Mouse (Mus musculus) spleen, adult 12 weeks (tissue): ENCODE data around the gene Rbfox2.
"Not testable (repeated sequence)": the region's sequence is repeated elsewhere in the genome, so short reads cannot be mapped to it uniquely, and the experiment has no call there.

Experiments
- DNase-seq: peaks from one replicate; pipeline ENCODE4 v3.0.0; 2022; ENCODE audit warnings: low spot score

Rbfox2 gene

DNA sequence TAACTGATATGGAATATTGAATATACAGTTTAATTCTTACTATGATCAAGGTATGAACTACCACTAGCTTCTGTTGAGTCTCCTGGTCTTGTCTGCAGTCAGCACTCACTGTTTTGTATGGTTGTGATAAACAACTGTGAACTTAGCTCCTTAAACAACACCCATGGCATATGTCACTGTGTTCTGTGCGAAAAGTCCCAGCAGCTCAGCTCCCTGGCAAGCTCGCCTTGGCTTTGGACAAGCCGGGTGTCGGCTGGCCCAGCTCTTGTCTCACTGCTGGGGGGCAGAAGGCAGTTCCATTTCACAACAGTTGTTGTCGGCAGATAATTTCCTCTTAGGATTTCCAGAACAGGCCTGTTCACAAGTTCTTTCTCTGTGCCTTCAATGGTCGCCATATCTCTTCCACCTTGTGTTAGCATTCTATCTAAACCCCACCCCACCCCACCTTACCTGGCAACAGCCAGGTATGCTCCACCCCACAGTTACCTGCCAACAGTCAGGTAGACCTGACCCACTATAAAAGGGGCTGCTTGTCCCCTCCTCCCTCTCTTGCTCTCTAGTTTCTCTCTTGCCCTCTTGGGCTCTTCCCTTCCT, 241.4 kb downstream of the Rbfox2 start:
- DNase-seq = no peak

DNA sequence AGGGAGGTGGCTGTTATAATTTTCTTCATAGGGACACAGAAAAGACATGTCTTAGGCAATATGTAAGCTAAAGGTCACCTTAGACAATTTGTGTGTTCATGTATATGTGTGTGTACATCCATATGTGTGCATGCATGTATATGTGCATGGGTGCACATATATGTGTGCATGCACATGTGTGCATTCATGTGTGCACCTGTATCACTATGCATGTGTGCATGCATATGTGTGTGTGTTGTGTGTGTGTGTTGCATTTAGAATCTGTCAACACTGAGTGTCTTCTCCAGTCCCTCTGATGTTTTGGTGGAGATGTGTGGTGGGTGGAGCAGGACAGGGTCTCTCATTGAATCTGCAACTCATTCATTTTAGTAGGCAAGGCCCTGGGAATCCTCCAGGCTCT, 244.1 kb downstream of the Rbfox2 start:
- DNase-seq = no peak

DNA sequence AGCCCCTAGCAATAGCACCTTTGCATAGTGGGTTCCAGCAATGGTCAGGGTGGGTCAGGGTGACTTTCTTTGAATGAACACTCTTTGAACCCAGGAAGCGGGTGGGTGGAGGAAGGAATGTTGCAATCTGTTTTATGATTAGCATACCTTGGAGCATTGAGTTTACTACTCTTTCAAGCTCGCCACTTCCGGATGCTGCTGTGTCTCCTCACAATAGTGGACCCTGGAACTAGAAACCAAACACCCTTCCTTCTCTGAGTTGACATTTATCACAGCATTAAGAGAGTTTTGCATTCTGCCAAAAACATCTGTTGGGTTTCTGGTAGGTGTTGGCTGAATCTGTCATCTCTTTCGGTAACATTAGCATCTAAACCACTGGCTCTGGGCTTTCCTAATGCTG, 247.4 kb downstream of the Rbfox2 start:
- not testable (repeated sequence) for DNase-seq

GRCm38 (mm10) chr15:77058566-77058965, 248.2 kb downstream of the Rbfox2 start:
- DNase-seq = no peak

DNA sequence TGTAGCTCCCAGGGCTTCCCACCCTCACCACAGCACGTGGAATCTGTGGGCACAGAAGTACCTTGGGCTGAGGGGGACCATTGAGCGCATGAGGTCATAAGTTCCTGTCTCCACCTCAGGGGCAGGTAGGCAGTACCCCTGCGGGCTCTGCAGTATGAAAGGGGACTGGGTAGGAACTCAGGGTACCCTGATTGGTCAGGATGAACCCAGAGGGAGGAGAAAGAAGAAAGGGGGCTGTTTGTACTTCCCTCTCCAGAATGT, 250.1 kb downstream of the Rbfox2 start:
- no peak for DNase-seq

DNA sequence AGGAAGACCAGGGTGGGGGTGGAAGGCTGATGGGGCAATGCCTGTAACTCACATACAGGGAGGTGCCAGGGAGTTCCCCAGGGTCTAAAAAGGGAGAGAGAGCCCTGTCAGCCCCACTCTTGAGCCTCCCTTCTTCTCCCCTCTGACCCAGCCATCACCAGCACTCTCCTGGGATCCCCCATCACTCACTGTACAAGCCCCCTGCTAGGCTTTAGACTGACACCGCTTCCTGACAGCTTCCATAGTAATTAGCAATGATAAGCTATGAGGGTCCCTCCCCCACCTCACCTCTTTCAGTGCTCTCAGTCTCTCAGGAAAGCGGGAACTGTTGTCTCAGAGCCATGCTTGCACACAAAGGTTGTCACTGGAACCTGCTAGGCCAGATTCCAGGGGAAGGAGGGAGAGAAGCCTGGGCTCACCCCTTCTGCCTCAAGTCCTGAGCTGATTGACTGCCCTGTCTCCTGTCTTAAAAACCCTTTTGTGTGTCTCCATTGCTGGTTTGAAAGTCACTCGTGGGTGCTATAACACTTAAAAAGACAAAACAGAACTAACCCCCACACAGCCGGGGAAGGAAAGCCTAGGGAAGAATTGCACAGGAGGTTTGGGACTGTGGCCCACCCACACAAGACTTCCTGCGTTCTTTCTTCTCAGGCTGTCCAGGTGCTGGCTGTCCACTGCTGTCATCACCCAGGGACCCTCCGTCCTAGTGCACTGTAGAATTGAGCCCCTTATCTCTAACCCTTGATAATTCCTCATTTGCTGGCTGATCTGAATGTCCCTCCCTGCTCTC, 250.6 kb downstream of the Rbfox2 start:
- DNase-seq = no peak

- no peak for DNase-seq
Measured at GRCm38 (mm10) chr15:77054611-77055175, 252.1 kb downstream of the Rbfox2 start.

DNA sequence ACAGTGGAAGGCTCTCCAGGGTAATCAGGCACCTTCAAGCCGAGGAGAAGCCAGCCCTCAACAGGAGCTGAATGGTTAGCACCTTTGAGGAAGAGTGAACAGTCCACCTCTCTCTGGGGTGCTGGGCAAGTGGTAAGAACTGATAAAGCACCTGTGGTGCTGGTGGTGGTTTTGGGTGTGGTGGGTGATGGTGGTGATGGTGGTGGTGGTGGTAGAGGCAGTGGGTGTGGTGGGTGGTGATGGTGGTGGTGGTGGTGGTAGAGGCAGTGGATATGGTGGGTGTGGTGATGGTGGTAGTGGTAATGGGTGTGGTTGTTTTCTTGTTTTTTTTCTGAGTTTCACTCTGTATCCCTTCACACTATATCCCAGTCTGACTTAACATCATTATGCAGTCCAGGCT, 253.8 kb downstream of the Rbfox2 start:
- no peak for DNase-seq

DNA sequence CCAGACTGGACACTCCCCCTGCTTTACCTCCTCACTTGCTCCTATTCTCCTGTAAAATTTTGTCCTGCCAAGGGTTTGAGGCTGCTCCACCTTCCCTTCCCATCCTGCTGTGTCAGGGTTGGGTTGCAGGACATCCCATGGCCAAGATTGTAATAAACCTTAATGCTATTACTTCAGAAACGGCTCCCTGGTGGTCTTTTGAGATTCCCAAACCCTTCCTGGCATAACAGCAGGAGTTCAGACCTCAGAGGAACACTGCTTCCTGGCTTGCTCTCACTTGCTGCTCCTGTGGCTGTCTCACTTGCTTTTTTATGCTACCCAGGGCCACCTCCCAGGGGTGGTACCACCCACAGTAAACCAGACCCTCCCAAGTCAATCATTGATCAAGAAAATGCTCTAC, 254.6 kb downstream of the Rbfox2 start:
- no peak for DNase-seq

DNA sequence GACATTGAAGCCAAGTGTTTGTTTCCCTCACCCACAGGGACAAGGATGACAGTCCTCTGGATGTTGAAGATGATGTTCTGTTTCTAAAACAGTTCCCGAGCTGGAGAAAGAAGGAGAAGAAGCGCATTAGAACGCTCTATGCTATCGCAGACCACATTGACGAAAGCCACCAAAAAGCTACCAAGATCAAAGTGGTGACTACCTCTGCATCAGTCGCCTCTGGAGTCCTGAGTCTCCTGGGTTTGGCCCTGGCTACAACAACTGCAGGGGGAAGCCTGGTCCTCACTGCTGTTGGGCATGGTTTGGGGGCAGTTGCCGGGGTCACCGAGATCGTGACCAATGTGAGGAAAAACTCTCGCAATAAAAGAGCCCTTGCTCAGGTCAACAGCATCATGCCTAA, 256.2 kb downstream of the Rbfox2 start, which contains the start of gene Mb:
Mb (minus strand) TSS at position 101 of the 400 bp plus-strand sequence.
- DNase-seq = no peak

DNA sequence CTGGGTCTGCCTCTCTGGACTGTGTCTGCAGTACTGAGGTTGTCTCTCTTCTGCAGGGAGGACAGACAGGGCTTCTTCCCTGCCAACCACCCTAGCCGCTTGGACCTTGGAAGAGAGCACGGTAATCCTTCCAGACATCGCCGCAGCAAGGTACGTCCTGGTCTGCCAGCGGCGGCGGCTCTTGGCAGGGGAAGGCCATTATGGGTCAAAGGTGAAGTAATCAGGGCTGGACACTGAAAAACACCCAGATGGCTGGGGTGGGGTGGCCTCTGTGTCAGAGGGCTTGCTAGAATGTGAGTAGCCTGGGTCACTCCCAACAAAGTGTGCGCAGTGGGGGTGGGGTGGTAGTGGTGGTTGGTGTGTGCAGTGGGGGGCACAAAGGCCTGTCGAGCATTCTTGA, 261.2 kb downstream of the Rbfox2 start:
- no peak for DNase-seq

DNA sequence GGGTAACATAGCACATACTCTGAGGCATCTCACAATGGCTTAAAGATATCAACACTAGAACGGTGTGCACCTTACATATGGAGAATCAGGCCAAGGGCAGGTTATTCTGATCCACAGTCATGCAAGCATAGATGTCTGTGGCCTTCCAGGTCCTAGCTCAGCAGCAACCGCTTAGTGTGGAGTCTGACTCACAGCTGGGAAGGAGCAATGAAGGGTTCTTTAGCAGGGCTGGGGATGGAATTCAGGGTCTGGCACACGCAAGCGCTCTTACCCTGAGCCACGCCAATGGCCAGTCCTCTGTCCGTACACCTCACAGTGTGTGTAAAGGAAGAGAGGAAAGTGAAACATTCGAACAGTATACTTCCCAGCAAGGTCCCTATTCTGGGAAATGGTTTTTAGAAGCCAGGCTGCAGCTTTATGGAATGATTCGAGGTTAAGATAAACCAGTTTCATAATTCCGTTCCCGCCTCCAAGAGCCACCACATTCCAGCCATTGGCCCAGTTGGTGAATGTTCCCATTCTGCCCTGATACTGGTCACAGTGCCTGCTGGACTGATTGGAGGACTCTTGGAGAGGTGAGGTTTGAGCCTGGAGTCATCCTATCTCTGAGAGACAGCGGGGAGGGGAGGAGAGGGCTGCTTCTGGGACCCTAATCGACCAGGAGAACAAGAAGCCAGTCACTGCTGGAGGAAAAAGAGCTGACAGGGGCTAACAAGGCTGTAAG, 262.0 kb downstream of the Rbfox2 start, which contains the start of gene Apol6:
Apol6 (plus strand) TSS at position 133 of the 724 bp plus-strand sequence.
- DNase-seq = no peak

GRCm38 (mm10) chr15:77040784-77041183, 266.0 kb downstream of the Rbfox2 start:
- DNase-seq = no peak

DNA sequence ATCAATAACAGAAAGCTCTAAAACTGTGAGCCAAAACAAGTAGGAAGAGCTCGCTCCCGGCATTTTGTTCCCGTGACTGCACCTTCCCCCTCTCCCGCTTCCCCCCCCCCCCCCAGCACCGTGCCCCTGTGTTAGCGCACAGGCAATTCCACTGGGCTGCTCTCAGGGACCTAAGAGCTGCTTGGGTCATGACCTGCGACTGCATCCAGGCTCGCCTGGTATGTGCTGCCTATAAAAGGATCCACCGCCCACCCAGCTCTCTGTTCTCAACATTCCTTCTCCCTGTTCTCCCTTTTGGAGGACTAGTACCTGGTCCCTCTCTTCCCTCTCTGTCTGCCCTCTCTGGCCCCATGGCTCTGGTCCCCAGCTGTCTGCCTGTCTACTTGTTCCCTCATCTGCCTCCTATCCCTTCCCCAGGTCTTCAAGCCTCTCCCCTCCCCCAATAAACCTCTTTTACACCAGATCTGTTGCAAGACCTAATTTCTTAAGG, 267.5 kb downstream of the Rbfox2 start:
- no peak for DNase-seq

DNA sequence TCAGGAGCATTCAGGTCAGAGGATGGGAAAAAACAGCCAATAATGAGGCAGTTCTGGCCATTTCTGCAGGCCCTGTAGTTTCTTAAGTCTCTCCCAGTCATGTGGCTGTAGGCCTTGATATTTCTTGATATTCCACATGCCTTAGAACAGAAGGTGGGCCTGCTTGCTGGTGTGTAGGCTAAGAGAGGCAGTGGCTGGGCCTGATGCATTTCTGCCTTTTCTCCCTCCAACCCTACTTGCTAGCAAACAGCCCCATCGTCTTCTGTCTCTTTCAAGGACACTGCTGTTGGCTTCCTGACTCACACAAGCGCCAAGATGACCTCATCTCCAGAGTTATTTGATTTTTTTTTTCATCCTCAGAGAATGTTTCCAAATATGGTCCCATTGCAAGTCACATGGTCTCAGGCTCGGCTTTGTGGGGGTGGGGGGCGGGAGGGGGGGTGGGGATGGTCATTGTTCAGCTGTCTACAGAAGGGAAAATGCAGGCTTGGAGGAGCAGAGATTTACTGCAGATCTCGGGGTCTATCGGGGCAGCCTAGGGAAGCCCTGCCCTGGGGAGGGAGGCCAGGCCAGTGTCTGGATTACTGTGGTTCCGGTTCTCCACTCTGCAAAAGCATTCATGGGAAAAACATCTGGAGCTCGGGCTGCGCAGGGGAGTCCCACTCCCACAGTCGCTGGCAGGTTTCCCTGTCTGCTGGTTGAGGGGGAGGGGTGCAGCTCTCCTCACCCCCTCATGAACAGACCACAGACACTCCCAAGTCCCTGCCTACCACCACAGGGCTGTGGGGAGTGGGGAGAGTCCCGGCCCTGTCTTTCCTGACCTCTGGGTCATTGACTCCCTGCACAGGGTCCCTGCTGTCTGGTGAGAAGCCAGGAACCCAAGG, 269.3 kb downstream of the Rbfox2 start:
- DNase-seq = no peak

- DNase-seq = no peak
Measured at GRCm38 (mm10) chr15:77036989-77037277, 269.9 kb downstream of the Rbfox2 start.

DNA sequence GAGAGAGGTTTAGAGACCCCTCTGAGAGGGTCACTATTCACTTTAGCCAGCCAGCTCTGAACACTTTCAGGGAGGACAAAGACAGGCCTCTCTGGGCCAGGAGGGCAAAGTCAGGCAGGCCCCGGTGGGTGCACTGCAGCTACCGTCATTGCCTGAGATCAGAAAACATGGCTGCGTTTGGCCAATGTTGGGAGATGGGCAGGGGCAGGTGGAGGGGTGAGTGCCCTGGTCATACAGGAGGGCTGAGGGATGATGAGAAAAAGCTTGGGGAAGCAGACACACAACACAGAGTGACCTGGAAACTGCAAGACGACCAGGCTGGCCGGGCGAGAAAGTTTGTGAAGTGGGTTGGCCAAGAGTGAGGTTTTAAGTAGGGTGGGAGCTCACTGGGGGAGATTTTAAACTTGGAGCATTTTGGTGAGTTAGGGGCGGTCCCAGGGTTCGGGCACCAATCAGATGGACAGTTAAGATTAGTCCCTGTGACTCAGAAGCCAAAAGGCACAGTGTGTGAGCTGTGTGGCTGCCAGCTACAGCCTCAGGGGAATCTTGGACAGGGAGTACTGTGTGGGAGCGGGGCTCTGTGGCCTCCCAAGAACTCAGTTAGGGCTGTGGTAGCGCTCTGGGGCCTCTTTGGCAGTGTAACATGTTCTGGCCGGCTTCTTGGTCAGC, 270.4 kb downstream of the Rbfox2 start:
- no peak for DNase-seq

- no peak for DNase-seq
Measured at GRCm38 (mm10) chr15:77035643-77036042, 271.2 kb downstream of the Rbfox2 start.

DNA sequence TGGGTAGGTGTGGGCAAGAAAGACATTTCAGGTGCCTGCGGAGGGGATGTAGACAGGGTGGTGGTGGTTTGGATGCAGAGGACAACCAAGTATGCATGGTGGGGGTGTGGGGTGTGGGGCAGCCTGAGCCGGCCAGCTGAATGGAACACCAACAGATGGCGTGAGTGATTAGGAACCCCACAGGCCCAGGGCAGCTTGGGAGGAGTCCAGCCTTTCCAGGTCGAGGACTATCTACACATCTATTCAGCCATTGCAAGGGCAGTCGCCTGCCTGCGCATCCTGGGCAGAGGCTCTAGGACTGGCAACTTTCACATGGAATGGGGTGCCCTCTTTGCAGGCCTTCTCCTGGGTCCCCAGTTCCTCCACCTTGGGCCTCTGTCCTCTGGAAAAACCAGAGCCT, 272.3 kb downstream of the Rbfox2 start:
- no peak for DNase-seq

- DNase-seq = no peak
Measured at GRCm38 (mm10) chr15:77031271-77031670, 275.5 kb downstream of the Rbfox2 start.

DNA sequence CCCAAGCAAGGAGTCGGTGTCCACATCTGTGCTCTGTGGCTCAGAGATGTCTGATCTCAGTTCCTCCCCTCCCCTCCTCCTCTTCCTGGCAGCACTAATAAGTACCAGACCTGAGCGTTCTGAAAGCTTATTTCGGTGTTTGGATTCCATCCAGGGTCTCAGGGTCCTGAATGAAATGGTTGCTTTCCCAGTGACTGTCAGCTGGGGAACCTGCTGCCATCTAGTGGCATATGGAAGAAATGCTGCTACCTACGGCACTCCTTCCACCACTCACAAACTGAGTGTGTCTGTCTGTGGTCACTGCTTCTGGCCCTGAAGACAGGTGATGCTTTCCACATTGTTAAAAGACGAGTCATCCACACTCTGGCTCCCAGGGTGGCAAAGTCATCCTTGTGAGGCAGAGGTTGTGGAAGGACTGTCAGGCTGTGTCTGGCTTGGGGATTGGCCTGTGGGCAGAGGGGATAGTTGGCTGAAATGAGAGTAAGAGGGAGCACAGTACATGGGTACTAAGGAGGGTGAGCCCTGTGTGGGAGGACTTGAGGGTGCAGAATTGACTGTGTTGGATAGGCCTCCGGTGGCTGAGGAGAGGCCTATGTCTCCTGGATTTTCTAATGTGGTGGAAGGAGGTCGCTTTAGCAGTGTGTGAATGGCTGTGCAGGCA, 277.3 kb downstream of the Rbfox2 start:
- DNase-seq = no peak
